Mouse (Mus musculus) forelimb bud, embryonic 11.5 days (tissue): ENCODE measurements at regions not wholly inside any gene's neighbourhood (a gene's known extent, or its start where the extent isn't known, plus 50 kb on each side); places are given as distances from the start of the nearest gene placed in this dataset.
A peak's percentile ranks its signal among the peaks of the same experiment; 100 is the strongest.

ENCODE experiments used
- DNase-seq: peaks from one replicate; pipeline ENCODE4 v3.0.0-alpha.2; 2012; ENCODE audit warnings: low read depth, low spot score

- no peak for DNase-seq
Observed at GRCm38 (mm10) chr9:61816589-61817179, 97.7 kb downstream of the Rplp1 start.

GRCm38 (mm10) chr9:61815995-61816394, 98.3 kb downstream of the Rplp1 start:
- peak; percentile 8 for DNase-seq

- no peak for DNase-seq
Observed at GRCm38 (mm10) chr9:61813291-61813690, 101.1 kb downstream of the Rplp1 start.

- DNase-seq = no peak
Observed at GRCm38 (mm10) chr9:61812315-61812714, 102.0 kb downstream of the Rplp1 start.

- no peak for DNase-seq
Observed at GRCm38 (mm10) chr9:61810456-61810855, 103.9 kb downstream of the Rplp1 start.

GRCm38 (mm10) chr9:61808351-61809225, 105.8 kb downstream of the Rplp1 start:
- no peak for DNase-seq

- DNase-seq = no peak
Observed at GRCm38 (mm10) chr9:61805971-61806370, 108.4 kb downstream of the Rplp1 start.

GRCm38 (mm10) chr9:61803555-61803954, 110.8 kb downstream of the Rplp1 start:
- DNase-seq = no peak

GRCm38 (mm10) chr9:61802694-61803093, 111.6 kb downstream of the Rplp1 start:
- DNase-seq = no peak

GRCm38 (mm10) chr9:61799535-61799934, 114.8 kb downstream of the Rplp1 start:
- no peak for DNase-seq

- no peak for DNase-seq
Observed at GRCm38 (mm10) chr9:61795910-61796309, 118.4 kb downstream of the Rplp1 start.

- DNase-seq = no peak
Observed at GRCm38 (mm10) chr9:61791435-61792064, 122.8 kb downstream of the Rplp1 start.

GRCm38 (mm10) chr9:61790849-61791248, 123.5 kb downstream of the Rplp1 start:
- DNase-seq = no peak

GRCm38 (mm10) chr9:61789066-61789897, 125.1 kb downstream of the Rplp1 start:
- DNase-seq = peak; percentile 43

GRCm38 (mm10) chr9:61781469-61781868, 132.9 kb downstream of the Rplp1 start:
- no peak for DNase-seq

GRCm38 (mm10) chr9:61780186-61780939, 134.0 kb downstream of the Rplp1 start:
- DNase-seq = no peak

GRCm38 (mm10) chr9:61779165-61779564, 135.2 kb downstream of the Rplp1 start:
- no peak for DNase-seq

- DNase-seq = no peak
Observed at GRCm38 (mm10) chr9:61776446-61776845, 137.9 kb downstream of the Rplp1 start.

- peak; percentile 23 for DNase-seq
Observed at GRCm38 (mm10) chr9:61770207-61770955, 144.0 kb downstream of the Rplp1 start.

- DNase-seq = no peak
Observed at GRCm38 (mm10) chr9:61766187-61766586, 148.2 kb downstream of the Rplp1 start.
